In the genomic region with DNA sequence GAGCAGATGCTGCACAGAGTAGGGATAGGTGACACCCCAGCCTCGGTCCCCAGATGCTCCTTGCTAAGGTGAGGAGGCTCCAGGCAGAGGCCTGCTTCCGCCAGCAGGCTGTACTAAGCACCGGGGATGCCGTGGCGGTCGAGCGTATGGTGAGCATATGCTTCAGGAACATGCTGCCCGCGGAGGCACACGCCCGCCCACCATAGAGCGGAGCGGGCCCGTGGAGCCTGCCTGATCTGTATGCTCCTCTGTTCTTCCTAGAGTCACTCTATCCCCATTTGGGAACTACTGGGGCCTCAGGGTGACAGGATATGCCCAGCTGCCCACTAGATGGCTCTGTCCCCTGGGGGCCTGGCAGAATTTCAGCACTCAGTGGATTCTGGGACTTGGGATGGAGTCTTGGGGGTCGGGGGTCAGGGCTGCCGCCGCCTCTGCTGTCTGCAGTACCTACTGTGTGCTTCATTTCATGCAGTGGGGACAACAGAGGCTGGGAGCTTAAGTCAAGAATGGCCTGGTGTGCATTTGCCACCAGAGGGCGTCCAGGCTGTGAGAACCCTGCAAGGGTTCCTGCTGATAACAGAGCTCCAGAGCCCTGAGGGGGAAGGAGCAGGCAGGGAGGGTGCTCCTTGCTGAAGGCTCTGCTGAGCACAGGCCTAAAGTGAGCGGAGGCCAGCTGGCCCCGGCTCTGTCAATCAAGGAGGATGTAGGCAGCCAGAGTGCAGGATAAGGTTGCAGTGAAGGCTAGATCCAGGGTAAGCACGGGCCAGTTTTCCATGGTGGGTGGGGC, we compare ENCODE assay signal across 8 mouse cellular contexts.
DNase-seq lines count a peak whose midpoint lies in the region; ATAC-seq and TF ChIP-seq lines count a peak whose summit lies in the region.

No protein-coding gene starts in this region.

- no peaks in the 10 kb centered on the region for H3K9me3 ChIP-seq in intestine, embryonic 16.5 days (ENCODE audit: control insufficient read depth, low read length)
- no peaks in the 10 kb centered on the region for H3K9me3 ChIP-seq in neural tube, embryonic 12.5 days

- no peak for TF ChIP-seq POLR2A in testis, adult 2 months (IDR thresholded peaks at IDR 0.05; ENCODE audit: control insufficient read depth, low read depth, low read length)
- TF ChIP-seq POLR2A in liver, adult 2 months (IDR thresholded peaks at IDR 0.05; ENCODE audit: extremely low read depth, insufficient read depth, low read length), result no peak

- no peaks in the 10 kb centered on the region for H3K79me2 ChIP-seq in liver, adult 2 months (ENCODE audit: control insufficient read depth, insufficient read depth, low read length)

- peak; percentile 14 for ATAC-seq in intestine, embryonic 16.5 days
- ATAC-seq in neural tube, embryonic 12.5 days (ENCODE audit: low FRiP score, low read depth), result peak; percentile 22; the same call in 1 of the 2 replicates
- no peak for ATAC-seq in activated CD4-positive, CD25-positive, alpha-beta regulatory T cell, adult 4 months

- H3K36me3 ChIP-seq in testis, adult 2 months (ENCODE audit: control insufficient read depth, insufficient read depth, low read length), result no peaks in the 10 kb centered on the region
- H3K36me3 ChIP-seq in intestine, embryonic 16.5 days (ENCODE audit: control insufficient read depth, insufficient read depth, low read length), result no peaks in the 10 kb centered on the region
- H3K36me3 ChIP-seq in liver, adult 2 months (ENCODE audit: control insufficient read depth, insufficient read depth, low read length), result no peaks in the 10 kb centered on the region
- no peaks in the 10 kb centered on the region for H3K36me3 ChIP-seq in neural tube, embryonic 12.5 days

- no peak for DNase-seq in testis, postnatal 14 days (ENCODE audit: low spot score)
- DNase-seq in cerebellum, adult 9-11 months, result peak; percentile 72
- peak; percentile 59 to 70 for DNase-seq in gastrocnemius, adult 8-10 months (ENCODE audit: low spot score in 2 of 2)
- DNase-seq in liver, adult 2 months (ENCODE audit: extremely low read depth, low read depth, low spot score), result peak; percentile 29

- H3K27me3 ChIP-seq in testis, adult 2 months (ENCODE audit: control insufficient read depth, insufficient read depth, low read length), result no peaks in the 10 kb centered on the region
- H3K27me3 ChIP-seq in intestine, embryonic 16.5 days (replicated peaks; ENCODE audit: control insufficient read depth, insufficient read depth, low read length), result no peaks in the 10 kb centered on the region
- no peaks in the 10 kb centered on the region for H3K27me3 ChIP-seq in liver, adult 2 months (ENCODE audit: control insufficient read depth, insufficient read depth, low read length)
- H3K27me3 ChIP-seq in neural tube, embryonic 12.5 days (replicated peaks), result no peaks in the 10 kb centered on the region

- H3K4me3 ChIP-seq in testis, adult 2 months (ENCODE audit: control insufficient read depth, low read depth, low read length), result no peak overlapping the region
- H3K4me3 ChIP-seq in intestine, embryonic 16.5 days (ENCODE audit: low read length), result no peak overlapping the region
- no peak overlapping the region for H3K4me3 ChIP-seq in liver, adult 2 months (ENCODE audit: insufficient read depth, low read depth, low read length)
- H3K4me3 ChIP-seq in neural tube, embryonic 12.5 days, result no peak overlapping the region

- H3K4me2 ChIP-seq in intestine, embryonic 16.5 days (ENCODE audit: low read depth, low read length), result no peak overlapping the region
- no peak overlapping the region for H3K4me2 ChIP-seq in neural tube, embryonic 12.5 days (replicated peaks)

- peak; percentile 50 for TF ChIP-seq CTCF in testis, adult 2 months (IDR thresholded peaks at IDR 0.05; ENCODE audit: control insufficient read depth, insufficient read depth, insufficient replicate concordance, low read depth, low read length)
- TF ChIP-seq CTCF in liver, adult 2 months (IDR thresholded peaks at IDR 0.05; ENCODE audit: low read depth, low read length), result peak; percentile 83

- WGBS in intestine, embryonic 16.5 days, result 42% methylated on average over 21 of the region's 21 CpGs
- WGBS in liver, adult 2 months, result 60% methylated on average over 21 of the region's 21 CpGs
- 41% methylated on average over 21 of the region's 21 CpGs for WGBS in neural tube, embryonic 12.5 days

- peak overlapping the region; percentile 22; the same call in 1 of the 2 replicates for H3K9ac ChIP-seq in intestine, embryonic 16.5 days (ENCODE audit: low read depth, low read length)
- H3K9ac ChIP-seq in liver, adult 2 months (ENCODE audit: low read depth, low read length), result no peak overlapping the region
- H3K9ac ChIP-seq in neural tube, embryonic 12.5 days, result no peak overlapping the region

- no peak overlapping the region for H3K27ac ChIP-seq in testis, adult 2 months (ENCODE audit: control insufficient read depth, insufficient read depth, low read depth, low read length)
- H3K27ac ChIP-seq in intestine, embryonic 16.5 days (ENCODE audit: low read length), result no peak overlapping the region; the same call in 1 of the 2 replicates
- no peak overlapping the region for H3K27ac ChIP-seq in liver, adult 2 months (replicated peaks; ENCODE audit: insufficient read depth, low read depth, low read length)
- 0 out of 2 replicates have a peak overlapping the region, but pooled peaks have one; percentile 0 for H3K27ac ChIP-seq in neural tube, embryonic 12.5 days

- H3K4me1 ChIP-seq in testis, adult 2 months (ENCODE audit: control insufficient read depth, insufficient read depth, low read length), result peaks cover 10% of the 10 kb centered on the region
- H3K4me1 ChIP-seq in intestine, embryonic 16.5 days (ENCODE audit: control insufficient read depth, insufficient read depth, low read length), result peaks cover 52% of the 10 kb centered on the region
- H3K4me1 ChIP-seq in liver, adult 2 months (ENCODE audit: control insufficient read depth, insufficient read depth, low read length), result peaks cover 13% of the 10 kb centered on the region
- H3K4me1 ChIP-seq in neural tube, embryonic 12.5 days, result peaks cover 87% of the 10 kb centered on the region
